Mouse (Mus musculus) left cerebral cortex, adult 8-10 months (tissue): ENCODE results near the gene Otud3. TPM values are rescaled to one million over a fixed set of nuclear protein-coding genes. Genes with fewer than 3 reads are reported as not detected.
"Not testable (repeated sequence)": the region's sequence is repeated elsewhere in the genome, so short reads cannot be mapped to it uniquely, and the experiment has no call there.

Experiments
- DNase-seq, 2 experiments: peaks; one replicate each; pipeline ENCODE4 v3.0.0; 2022; ENCODE audit warnings: low spot score in 2 of 2
- total RNA-seq, 4 experiments: library from RNA; stranded (reverse); gene quantifications; 2 replicates each; pipeline ENCODE4 v1.2.4; 2022

The Otud3 gene
- total RNA-seq, 4 experiments from 2014 or later: 11.8 to 16.6 (median 15.9) TPM

GRCm38 (mm10) chr4:138892655-138893054, 21.1 kb downstream of the Otud3 start:
- no peak for DNase-seq

GRCm38 (mm10) chr4:138889635-138890034, 24.1 kb downstream of the Otud3 start:
- no peak for DNase-seq

- no peak for DNase-seq
Observed at GRCm38 (mm10) chr4:138889165-138889564, 24.6 kb downstream of the Otud3 start.

GRCm38 (mm10) chr4:138884261-138884660, 29.5 kb downstream of the Otud3 start:
- peak; percentile 67 to 87 for DNase-seq

GRCm38 (mm10) chr4:138882179-138882578, 31.6 kb downstream of the Otud3 start:
- peak in 1 of 2 experiments; percentile 64 for DNase-seq

- no peak for DNase-seq
Observed at GRCm38 (mm10) chr4:138880811-138881584, 32.7 kb downstream of the Otud3 start.

GRCm38 (mm10) chr4:138879808-138880207, 33.9 kb downstream of the Otud3 start:
- DNase-seq: no peak

- DNase-seq: no peak
Observed at GRCm38 (mm10) chr4:138878783-138879182, 35.0 kb downstream of the Otud3 start.

GRCm38 (mm10) chr4:138877731-138878130, 36.0 kb downstream of the Otud3 start, which contains the start of gene Pla2g2e:
Gene Pla2g2e, plus strand, starts transcription at chr4:138877942.
- no peak for DNase-seq

- DNase-seq: no peak
Observed at GRCm38 (mm10) chr4:138875986-138876385, 37.8 kb downstream of the Otud3 start.

GRCm38 (mm10) chr4:138875275-138875674, 38.5 kb downstream of the Otud3 start:
- not testable (repeated sequence) for DNase-seq

- no peak for DNase-seq
Observed at GRCm38 (mm10) chr4:138873864-138874263, 39.9 kb downstream of the Otud3 start, which contains the start of gene Gm13030. Gene Gm13030, minus strand, starts transcription at chr4:138873964.

GRCm38 (mm10) chr4:138868666-138869065, 45.1 kb downstream of the Otud3 start:
- no peak for DNase-seq

GRCm38 (mm10) chr4:138866413-138866812, 47.3 kb downstream of the Otud3 start:
- peak in 1 of 2 experiments; percentile 44 for DNase-seq

GRCm38 (mm10) chr4:138865991-138866390, 47.8 kb downstream of the Otud3 start:
- no peak for DNase-seq

GRCm38 (mm10) chr4:138865092-138865491, 48.7 kb downstream of the Otud3 start:
- DNase-seq: no peak

GRCm38 (mm10) chr4:138863344-138863998, 50.3 kb downstream of the Otud3 start, which contains the start of gene Pla2g5:
Gene Pla2g5, minus strand, starts transcription at chr4:138863482.
- DNase-seq: no peak

- DNase-seq: peak in 1 of 2 experiments; percentile 55
Observed at GRCm38 (mm10) chr4:138859728-138860127, 54.0 kb downstream of the Otud3 start.

- no peak for DNase-seq
Observed at GRCm38 (mm10) chr4:138859245-138859644, 54.5 kb downstream of the Otud3 start.

- no peak for DNase-seq
Observed at GRCm38 (mm10) chr4:138858446-138858845, 55.3 kb downstream of the Otud3 start.

- DNase-seq: no peak
Observed at GRCm38 (mm10) chr4:138857576-138857975, 56.2 kb downstream of the Otud3 start.

GRCm38 (mm10) chr4:138856491-138856890, 57.3 kb downstream of the Otud3 start:
- DNase-seq: peak; percentile 37 to 60
